Mouse (Mus musculus): ENCODE data around the gene Wdr95. TPM values are rescaled to one million over a fixed set of nuclear protein-coding genes. Genes with fewer than 3 reads are reported as not detected.

Gene Wdr95
- polyA plus RNA-seq, 1 experiment from 2014 or later = 0.18 TPM

DNA sequence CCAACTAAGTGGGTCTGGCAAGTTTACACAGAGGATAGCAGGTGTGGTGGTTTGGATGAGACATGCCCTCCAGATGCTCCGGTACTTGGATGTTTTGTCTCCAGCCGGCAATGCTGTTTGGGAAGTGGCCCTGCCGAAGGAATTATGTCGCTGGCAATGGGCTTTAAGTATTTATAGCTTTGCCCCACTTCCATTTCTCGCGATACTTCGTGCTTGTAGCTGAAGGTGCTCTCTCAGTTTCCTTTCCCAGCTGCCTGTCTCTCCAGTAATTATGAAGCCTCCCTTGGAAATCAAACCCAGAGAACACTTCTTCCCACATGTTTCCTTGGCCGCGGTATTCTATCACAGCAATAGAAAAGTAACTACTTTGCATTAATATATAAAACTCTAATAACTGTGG, 127.2 kb downstream of the Wdr95 start:
- Histone ChIP-seq H3K4me3 (replicated peaks; ENCODE audit: low read length) (no peak overlapping the region), H3K27me3 (ENCODE audit: control insufficient read depth, insufficient read depth, low read length) (no peaks in the 10 kb centered on the region)

DNA sequence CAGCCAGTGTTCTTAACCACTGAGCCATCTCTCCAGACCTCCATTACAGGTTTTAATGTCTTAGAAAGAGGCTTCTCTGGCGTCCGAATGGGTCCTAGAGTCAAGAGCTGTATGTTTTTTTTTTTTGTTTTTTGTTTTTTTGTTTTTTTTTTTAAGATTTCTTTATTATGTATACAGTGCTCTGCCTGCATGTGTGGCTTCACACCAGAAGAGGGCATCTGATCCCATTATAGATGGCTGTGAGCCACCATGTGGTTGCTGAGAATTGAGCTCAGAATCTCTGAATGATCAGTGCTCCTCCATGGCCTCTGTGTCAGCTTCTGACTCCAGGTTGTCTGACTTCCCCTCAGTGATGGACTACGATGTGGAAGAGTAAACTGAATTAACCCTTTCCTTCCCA, 129.5 kb downstream of the Wdr95 start:
- ATAC-seq (ENCODE audit: insufficient read depth, low FRiP score) = no peak
- H3K9me3 ChIP-seq (replicated peaks; ENCODE audit: control insufficient read depth, low read length) = peaks cover 3% of the 10 kb centered on the region; the same call in 1 of the 2 replicates
- H3K9ac ChIP-seq (ENCODE audit: low read length) = no peak overlapping the region
- H3K4me3 ChIP-seq (replicated peaks; ENCODE audit: low read length) = no peak overlapping the region
- no peaks in the 10 kb centered on the region for H3K36me3 ChIP-seq (ENCODE audit: control insufficient read depth, insufficient read depth, low read length)
- no peak overlapping the region for H3K27ac ChIP-seq (ENCODE audit: low read length)
- no peaks in the 10 kb centered on the region for H3K4me1 ChIP-seq (ENCODE audit: control insufficient read depth, insufficient read depth, low read length)
- no peaks in the 10 kb centered on the region for H3K27me3 ChIP-seq (ENCODE audit: control insufficient read depth, insufficient read depth, low read length)
- WGBS = 58% methylated on average over 3 of the region's 3 CpGs
- no peak overlapping the region for H3K4me2 ChIP-seq (ENCODE audit: low read depth, low read length)

More for the DNA sequence above, 127.2 kb downstream of the Wdr95 start:
- Histone ChIP-seq H3K4me1 (ENCODE audit: control insufficient read depth, insufficient read depth, low read length) (no peaks in the 10 kb centered on the region), H3K9me3 (replicated peaks; ENCODE audit: control insufficient read depth, low read length) (no peaks in the 10 kb centered on the region), H3K9ac (ENCODE audit: low read length) (no peak overlapping the region), H3K36me3 (ENCODE audit: control insufficient read depth, insufficient read depth, low read length) (no peaks in the 10 kb centered on the region), H3K27ac (ENCODE audit: low read length) (no peak overlapping the region), H3K4me2 (ENCODE audit: low read depth, low read length) (no peak overlapping the region)
- ATAC-seq (ENCODE audit: insufficient read depth, low FRiP score) = no peak
- WGBS = 82% methylated on average over 9 of the region's 9 CpGs

DNA sequence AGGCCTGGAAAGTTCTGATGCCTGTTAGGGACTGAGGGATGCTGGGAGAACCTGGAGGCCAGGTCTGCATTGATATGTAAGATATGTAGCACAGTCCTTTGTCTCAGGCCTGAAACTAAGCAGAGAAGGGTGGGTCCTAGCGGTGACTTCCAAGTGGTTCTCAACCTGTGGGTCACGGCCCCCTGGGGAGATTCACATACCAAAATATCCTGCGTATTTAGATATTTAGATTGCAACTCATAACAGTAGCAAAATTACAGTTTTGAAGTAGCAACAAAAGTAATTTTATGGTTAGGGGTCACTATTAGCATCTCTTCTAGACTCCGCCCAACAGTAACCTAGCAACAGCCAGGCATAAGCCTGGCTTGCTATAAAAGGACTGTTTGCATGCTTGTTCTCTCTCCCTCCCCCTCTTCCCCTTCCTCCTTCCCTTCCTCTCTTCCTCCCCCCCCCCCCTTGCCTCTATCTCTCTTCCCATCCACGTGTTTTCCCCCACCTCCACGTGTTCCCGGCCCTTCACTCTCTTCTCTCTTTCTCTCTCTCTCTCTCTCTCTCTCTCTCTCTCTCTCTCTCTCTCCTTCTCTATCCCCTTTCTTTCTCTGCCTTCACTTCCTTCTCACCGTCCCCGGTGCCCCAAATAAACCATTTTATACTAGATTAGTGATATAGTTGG, 130.4 kb downstream of the Wdr95 start:
- WGBS = 67% methylated on average over 8 of the region's 9 CpGs
- H3K4me1 ChIP-seq (ENCODE audit: control insufficient read depth, insufficient read depth, low read length) = no peaks in the 10 kb centered on the region
- no peak for ATAC-seq (ENCODE audit: insufficient read depth, low FRiP score)

DNA sequence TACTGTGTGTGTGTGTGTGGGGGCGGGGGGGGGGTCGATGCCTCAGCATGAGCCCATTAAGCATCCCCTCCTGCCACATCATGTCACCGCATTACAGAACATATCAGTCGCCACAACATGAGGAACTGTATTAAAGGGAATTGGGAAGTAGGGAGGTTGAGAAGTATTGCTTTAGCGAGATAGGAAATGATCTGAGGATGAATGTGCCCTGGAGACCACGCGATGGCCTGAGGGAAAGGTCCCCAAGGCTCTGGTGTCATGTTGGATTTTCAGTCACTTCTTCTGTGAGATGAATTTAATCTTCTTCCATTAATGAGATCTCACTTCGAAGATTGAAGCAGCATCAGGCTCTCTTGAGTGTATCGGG, 130.9 kb downstream of the Wdr95 start:
- H3K4me2 ChIP-seq (ENCODE audit: low read depth, low read length) = no peak overlapping the region
- no peaks in the 10 kb centered on the region for H3K27me3 ChIP-seq (ENCODE audit: control insufficient read depth, insufficient read depth, low read length)
- H3K4me1 ChIP-seq (ENCODE audit: control insufficient read depth, insufficient read depth, low read length) = no peaks in the 10 kb centered on the region
- no peaks in the 10 kb centered on the region for H3K36me3 ChIP-seq (ENCODE audit: control insufficient read depth, insufficient read depth, low read length)
- 66% methylated on average over 8 of the region's 9 CpGs for WGBS
- H3K4me3 ChIP-seq (replicated peaks; ENCODE audit: low read length) = no peak overlapping the region
- H3K9ac ChIP-seq (ENCODE audit: low read length) = no peak overlapping the region
- H3K9me3 ChIP-seq (replicated peaks; ENCODE audit: control insufficient read depth, low read length) = peaks cover 3% of the 10 kb centered on the region; the same call in 1 of the 2 replicates
- H3K27ac ChIP-seq (ENCODE audit: low read length) = no peak overlapping the region
- ATAC-seq (ENCODE audit: insufficient read depth, low FRiP score) = no peak

More for the DNA sequence above, 130.4 kb downstream of the Wdr95 start:
- no peak overlapping the region for H3K4me2 ChIP-seq (ENCODE audit: low read depth, low read length)
- H3K9me3 ChIP-seq (replicated peaks; ENCODE audit: control insufficient read depth, low read length) = peaks cover 3% of the 10 kb centered on the region; the same call in 1 of the 2 replicates
- H3K36me3 ChIP-seq (ENCODE audit: control insufficient read depth, insufficient read depth, low read length) = no peaks in the 10 kb centered on the region
- H3K4me3 ChIP-seq (replicated peaks; ENCODE audit: low read length) = no peak overlapping the region
- no peaks in the 10 kb centered on the region for H3K27me3 ChIP-seq (ENCODE audit: control insufficient read depth, insufficient read depth, low read length)
- no peak overlapping the region for H3K9ac ChIP-seq (ENCODE audit: low read length)
- H3K27ac ChIP-seq (ENCODE audit: low read length) = no peak overlapping the region

DNA sequence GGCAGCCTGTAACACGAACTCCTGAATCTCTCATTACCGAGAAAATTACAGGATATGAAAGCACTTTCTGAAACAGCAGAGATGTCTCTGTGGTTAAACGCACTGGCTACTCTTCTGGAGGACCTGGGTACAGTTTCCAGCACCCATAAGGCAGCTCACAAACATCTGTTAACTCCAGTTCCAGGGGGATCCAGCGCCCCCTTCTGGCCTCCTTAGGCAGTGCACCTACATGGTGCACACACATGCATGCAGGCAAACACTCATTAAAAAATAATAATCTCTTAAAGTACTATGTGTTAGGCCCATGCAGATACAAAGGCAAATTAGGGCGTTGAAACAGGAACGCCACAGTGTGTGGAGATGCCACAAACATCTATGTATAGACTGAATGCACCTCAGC, 132.9 kb downstream of the Wdr95 start:
- ATAC-seq (ENCODE audit: insufficient read depth, low FRiP score) = no peak
- Histone ChIP-seq H3K9ac (ENCODE audit: low read length) (no peak overlapping the region), H3K4me2 (ENCODE audit: low read depth, low read length) (no peak overlapping the region), H3K4me1 (ENCODE audit: control insufficient read depth, insufficient read depth, low read length) (no peaks in the 10 kb centered on the region), H3K27me3 (ENCODE audit: control insufficient read depth, insufficient read depth, low read length) (no peaks in the 10 kb centered on the region), H3K4me3 (replicated peaks; ENCODE audit: low read length) (no peak overlapping the region), H3K27ac (ENCODE audit: low read length) (no peak overlapping the region), H3K36me3 (ENCODE audit: control insufficient read depth, insufficient read depth, low read length) (no peaks in the 10 kb centered on the region), H3K9me3 (replicated peaks; ENCODE audit: control insufficient read depth, low read length) (peaks cover 3% of the 10 kb centered on the region; the same call in 1 of the 2 replicates)
- 89% methylated on average over 6 of the region's 6 CpGs for WGBS

Other genes starting within 250 kb of the Wdr95 start
- gene Medag, start 116.9 kb upstream of the Wdr95 start, polyA plus RNA-seq (2015; fragmentation: Nextera tagmentation; extraction: Ambion mirVana) = 4.0 and 4.4 TPM in 2 replicates
- gene Tex26, start 89.0 kb upstream of the Wdr95 start, polyA plus RNA-seq (2015; fragmentation: Nextera tagmentation; extraction: Ambion mirVana) = 0.54 and 0.59 TPM in 2 replicates
- gene Hsph1, start 107.7 kb downstream of the Wdr95 start, polyA plus RNA-seq (2015; fragmentation: Nextera tagmentation; extraction: Ambion mirVana) = 49.5 and 51.4 TPM in 2 replicates
- gene B3glct, start 149.6 kb downstream of the Wdr95 start, polyA plus RNA-seq (2015; fragmentation: Nextera tagmentation; extraction: Ambion mirVana) = 10.8 and 11.5 TPM in 2 replicates